Mouse (Mus musculus): ENCODE measurements around the gene Rac2. TPM values are rescaled to one million over a fixed set of nuclear protein-coding genes. Genes with fewer than 3 reads are reported as not detected.

Gene Rac2
- total and polyA plus RNA-seq, 3 experiments, result 160 to 942 (median 453) TPM

- Histone ChIP-seq H3K4me2 (ENCODE audit: insufficient read depth, low read depth, poor library complexity, severe bottlenecking) (no peak overlapping the region), H3K27ac (ENCODE audit: insufficient read depth, low read depth) (no peak overlapping the region), H3K79me2 (replicated peaks; ENCODE audit: control insufficient read depth, extremely low read depth, insufficient read depth, poor library complexity, severe bottlenecking) (no peaks in the 10 kb centered on the region), H3K9me3 (replicated peaks; ENCODE audit: low read length) (peaks cover 32% of the 10 kb centered on the region), H3K4me3 (replicated peaks in 1 of 3; ENCODE audit: low read depth in 2 of 3, low read length in 2 of 3, poor library complexity in 1 of 3) (no peak overlapping the region), H3K9ac (ENCODE audit: insufficient read depth, low read depth) (no peak overlapping the region), H3K4me1 (ENCODE audit: control insufficient read depth in 1 of 2, insufficient read depth in 2 of 2) (peaks cover 22 to 36% of the 10 kb centered on the region in 2 experiments), H3K27me3 (replicated peaks) (peaks cover 4% of the 10 kb centered on the region), H3K36me3 (replicated peaks in 1 of 2; ENCODE audit: control insufficient read depth in 1 of 2, insufficient read depth in 1 of 2, low read length in 1 of 2) (no peaks in the 10 kb centered on the region)
- TF ChIP-seq ETS1 (conservative IDR thresholded peaks at IDR 0.05; ENCODE audit: low read depth, low read length), result no peak
- no peak for TF ChIP-seq GABPA (IDR thresholded peaks at IDR 0.05; ENCODE audit: insufficient replicate concordance, low read depth, low read length)
- peak; percentile 75; the same call in 1 of the 2 replicates for TF ChIP-seq MAFK (IDR thresholded peaks at IDR 0.05; ENCODE audit: insufficient replicate concordance, low read length)
- TF ChIP-seq NRF1 (IDR thresholded peaks at IDR 0.05; ENCODE audit: low read depth, low read length), result no peak
- no peak for TF ChIP-seq MAZ (IDR thresholded peaks at IDR 0.05; ENCODE audit: low read depth, low read length)
- peak; percentile 24; the same call in 1 of the 2 replicates for TF ChIP-seq BHLHE40 (IDR thresholded peaks at IDR 0.05; ENCODE audit: low read depth, low read length)
- dilution Hi-C loops (cut with MboI; ENCODE audit: extremely low pct_ligation_motif_present, extremely low pct_unique_long_range_greater_than_20kb, low sequenced_read_pairs) (no loop called here), in situ Hi-C loops (cut with MboI; ENCODE audit: low pct_ligation_motif_present, low pct_unique_long_range_greater_than_20kb, low sequenced_read_pairs) (loop anchor here (25.0 kb wide), 2 partner anchors 361 to 586 kb away; partner anchors contain the start of genes Eif3d and Foxred2)
- no peak for DNase-seq (ENCODE audit: extremely low read depth)
Observed at GRCm38 (mm10) chr15:78548336-78548665, 24.3 kb downstream of the Rac2 start.

- peaks cover 22 to 36% of the 10 kb centered on the region in 2 experiments for H3K4me1 ChIP-seq (ENCODE audit: control insufficient read depth in 1 of 2, insufficient read depth in 2 of 2)
- DNase-seq (ENCODE audit: extremely low read depth), result peak; percentile 72
- H3K27me3 ChIP-seq (replicated peaks), result peaks cover 6% of the 10 kb centered on the region
- H3K36me3 ChIP-seq (replicated peaks in 1 of 2; ENCODE audit: control insufficient read depth in 1 of 2, insufficient read depth in 1 of 2, low read length in 1 of 2), result no peaks in the 10 kb centered on the region
- dilution Hi-C loops (cut with MboI; ENCODE audit: extremely low pct_ligation_motif_present, extremely low pct_unique_long_range_greater_than_20kb, low sequenced_read_pairs) (no loop called here), in situ Hi-C loops (cut with MboI; ENCODE audit: low pct_ligation_motif_present, low pct_unique_long_range_greater_than_20kb, low sequenced_read_pairs) (loop anchor here (25.0 kb wide), 2 partner anchors 360 to 585 kb away; partner anchors contain the start of genes Eif3d and Foxred2)
- no peak for TF ChIP-seq USF1 (IDR thresholded peaks at IDR 0.05; ENCODE audit: low read depth, low read length)
- no peak for TF ChIP-seq CHD2 (IDR thresholded peaks at IDR 0.05; ENCODE audit: low read length)
- TF ChIP-seq ETS1 (conservative IDR thresholded peaks at IDR 0.05; ENCODE audit: low read depth, low read length), result 0 out of 2 replicates have a peak, but pooled peaks have one; percentile 6
- TF ChIP-seq RAD21 (IDR thresholded peaks at IDR 0.05; ENCODE audit: low read depth, low read length), result peak; percentile 92
- peak; percentile 30; the same call in 1 of the 2 replicates for TF ChIP-seq ZKSCAN1 (IDR thresholded peaks at IDR 0.05; ENCODE audit: borderline replicate concordance, low read depth, low read length)
- peak; percentile 53; the same call in 1 of the 2 replicates for TF ChIP-seq IRF4 (IDR thresholded peaks at IDR 0.05; ENCODE audit: low read depth, low read length)
- no peak for TF ChIP-seq USF2 (conservative IDR thresholded peaks at IDR 0.05; ENCODE audit: low read depth, low read length)
- 0 out of 2 replicates have a peak, but pooled peaks have one; percentile 16 for TF ChIP-seq E2F4 (IDR thresholded peaks at IDR 0.05; ENCODE audit: insufficient replicate concordance, low read depth, low read length)
- peak in 1 of 2 experiments; percentile 92; a peak in 3 of 4 replicates for TF ChIP-seq CTCF (conservative IDR thresholded peaks at IDR 0.05 in 1 of 2, IDR thresholded peaks at IDR 0.05 in 1 of 2; ENCODE audit: low read depth in 2 of 2, low read length in 2 of 2)
- TF ChIP-seq ZC3H11A (IDR thresholded peaks at IDR 0.05; ENCODE audit: low read depth, low read length), result peak; percentile 73
- 0 out of 2 replicates have a peak, but pooled peaks have one; percentile 31 for TF ChIP-seq MYC (IDR thresholded peaks at IDR 0.05; ENCODE audit: low read depth, low read length)
- TF ChIP-seq SMC3 (IDR thresholded peaks at IDR 0.05; ENCODE audit: low read depth, low read length), result peak; percentile 87
- H3K4me3 ChIP-seq (replicated peaks in 1 of 3; ENCODE audit: low read depth in 2 of 3, low read length in 2 of 3, poor library complexity in 1 of 3), result no peak overlapping the region
- H3K79me2 ChIP-seq (replicated peaks; ENCODE audit: control insufficient read depth, extremely low read depth, insufficient read depth, poor library complexity, severe bottlenecking), result no peaks in the 10 kb centered on the region
- peaks cover 25% of the 10 kb centered on the region for H3K9me3 ChIP-seq (replicated peaks; ENCODE audit: low read length)
- H3K9ac ChIP-seq (ENCODE audit: insufficient read depth, low read depth), result no peak overlapping the region
- no peak overlapping the region for H3K27ac ChIP-seq (ENCODE audit: insufficient read depth, low read depth)
- no peak overlapping the region for H3K4me2 ChIP-seq (ENCODE audit: insufficient read depth, low read depth, poor library complexity, severe bottlenecking)
Observed at GRCm38 (mm10) chr15:78547415-78548335, 24.9 kb downstream of the Rac2 start.

Measured in CH12.LX (cell line).